Mouse (Mus musculus) heart, embryonic 15.5 days (tissue): ENCODE measurements at regions not wholly inside any gene's neighbourhood (a gene's known extent, or its start where the extent isn't known, plus 50 kb on each side); places are given as distances from the start of the nearest gene placed in this dataset.

Experiments
- ATAC-seq: fragments of 200-750 bp; cut with Nextera tagmentation; replicated peaks from 2 replicates; pipeline ENCODE4 v1.8.0; 2017; ENCODE audit warnings: low read depth, moderate TSS enrichment; ENCODE audit not compliant: insufficient number of reproducible peaks, insufficient read depth, low FRiP score
- H3K27ac ChIP-seq: fragments of 300-500 bp; sonication (generic); 2 replicates; pipeline ENCODE4 v1.5.1; 2015; ENCODE audit warnings: mild to moderate bottlenecking, inconsistent platforms
- H3K27me3 ChIP-seq: fragments of 300-500 bp; sonication (generic); 2 replicates; pipeline ENCODE4 v1.6.1; 2015; ENCODE audit warnings: inconsistent platforms
- H3K36me3 ChIP-seq: fragments of 300-500 bp; sonication (generic); 2 replicates; pipeline ENCODE4 v1.6.1; 2015; ENCODE audit warnings: mild to moderate bottlenecking, inconsistent platforms
- H3K4me1 ChIP-seq: fragments of 300-500 bp; sonication (generic); replicated peaks from 2 replicates; pipeline ENCODE4 v1.6.1; 2015; ENCODE audit warnings: inconsistent platforms
- H3K4me2 ChIP-seq: fragments of 300-500 bp; sonication (generic); 2 replicates; pipeline ENCODE4 v1.6.1; 2015; ENCODE audit warnings: inconsistent platforms, mild to moderate bottlenecking, moderate library complexity
- H3K4me3 ChIP-seq: fragments of 300-500 bp; sonication (generic); 2 replicates; pipeline ENCODE4 v1.5.1; 2015; ENCODE audit warnings: mild to moderate bottlenecking, inconsistent platforms
- H3K9ac ChIP-seq: fragments of 300-500 bp; sonication (generic); 2 replicates; pipeline ENCODE4 v1.6.1; 2015; ENCODE audit warnings: mild to moderate bottlenecking, inconsistent platforms
- H3K9me3 ChIP-seq: fragments of 300-500 bp; sonication (generic); replicated peaks from 2 replicates; pipeline ENCODE4 v1.6.1; 2016; ENCODE audit warnings: inconsistent platforms
- WGBS: fragments of 180-500 bp; shearing (Covaris S2); methylation state at CpG from one replicate; pipeline ENCODE4 v1.1.7; 2015; ENCODE audit warnings: mixed read lengths; 5-methylcytosine and 5-hydroxymethylcytosine counted together

DNA sequence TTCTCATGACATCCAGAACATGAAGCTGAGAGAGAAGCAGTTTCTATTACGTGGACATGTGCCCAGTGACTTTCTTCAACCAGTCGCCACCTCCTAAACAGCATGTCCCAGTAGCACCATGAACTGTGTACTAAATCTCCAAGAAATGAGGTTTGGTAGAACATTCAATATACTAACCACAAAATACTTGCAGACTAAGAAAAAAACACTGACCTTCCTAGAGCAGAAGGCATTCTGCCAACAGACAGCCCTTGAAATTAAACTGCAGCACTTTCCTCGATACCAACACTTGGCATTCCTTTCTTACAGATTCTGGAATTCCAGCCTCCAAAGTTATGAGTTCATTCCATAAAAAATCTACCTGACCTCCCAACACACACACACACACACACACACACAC lies 166.6 kb downstream of the Atp6ap1l start:
- 49% methylated on average over 3 of the region's 3 CpGs for WGBS
- no peak for ATAC-seq

DNA sequence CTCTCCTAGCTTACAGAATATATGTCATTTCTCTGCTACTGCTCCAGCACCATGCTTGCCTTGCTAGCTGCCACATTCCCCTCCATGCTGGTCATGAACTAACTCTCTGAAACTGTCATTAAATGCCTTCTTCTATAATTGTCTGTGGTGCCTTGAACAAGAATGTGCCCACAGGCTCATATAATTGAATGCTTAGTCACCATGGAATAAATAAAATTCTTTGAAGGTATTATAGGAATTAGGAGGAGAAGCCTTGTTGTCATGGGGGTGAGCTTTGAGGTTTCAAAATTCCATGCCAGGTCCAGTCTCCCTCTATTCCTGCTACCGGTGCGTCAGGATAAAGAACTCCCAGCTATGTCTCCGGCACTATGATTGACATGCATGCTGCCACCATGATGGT lies 171.9 kb downstream of the Atp6ap1l start:
- no peak for ATAC-seq
- 91% methylated on average over 3 of the region's 3 CpGs for WGBS
- H3K36me3 ChIP-seq, result no peaks in the 10 kb centered on the region
- H3K4me2 ChIP-seq, result no peak overlapping the region
- no peak overlapping the region for H3K9ac ChIP-seq
- H3K27me3 ChIP-seq, result no peaks in the 10 kb centered on the region
- H3K27ac ChIP-seq, result no peak overlapping the region
- H3K9me3 ChIP-seq, result no peaks in the 10 kb centered on the region
- no peak overlapping the region for H3K4me3 ChIP-seq
- H3K4me1 ChIP-seq, result no peaks in the 10 kb centered on the region; the same call in 1 of the 2 replicates

More for the DNA sequence above, 166.6 kb downstream of the Atp6ap1l start:
- no peaks in the 10 kb centered on the region for H3K9me3 ChIP-seq
- H3K4me3 ChIP-seq, result no peak overlapping the region
- H3K9ac ChIP-seq, result no peak overlapping the region
- H3K27me3 ChIP-seq, result no peaks in the 10 kb centered on the region
- no peaks in the 10 kb centered on the region for H3K36me3 ChIP-seq
- peak overlapping the region; percentile 55 for H3K27ac ChIP-seq
- H3K4me1 ChIP-seq, result peaks cover 3% of the 10 kb centered on the region; the same call in 1 of the 2 replicates
- no peak overlapping the region for H3K4me2 ChIP-seq

DNA sequence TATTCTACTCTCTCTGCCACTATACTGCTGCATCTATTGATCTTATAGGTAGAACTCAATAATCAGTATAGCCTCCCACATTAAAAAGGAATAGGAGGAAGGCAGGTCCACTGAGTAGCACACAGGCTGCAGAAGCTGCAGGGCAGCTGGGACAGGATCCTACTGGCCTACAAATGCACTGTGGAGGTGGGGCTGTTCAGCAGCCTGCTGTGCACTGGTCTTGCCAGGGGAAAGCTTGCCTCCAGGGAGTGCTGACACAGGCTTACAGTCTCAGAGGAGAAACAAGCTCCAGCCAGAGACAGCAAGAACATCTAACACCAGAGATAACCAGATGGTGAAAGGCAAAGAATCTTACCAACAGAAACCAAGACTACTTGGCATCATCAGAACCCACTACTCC lies 176.1 kb downstream of the Atp6ap1l start:
- Histone ChIP-seq H3K4me2 (no peak overlapping the region), H3K9ac (no peak overlapping the region), H3K36me3 (no peaks in the 10 kb centered on the region), H3K4me1 (peaks cover 6% of the 10 kb centered on the region; the same call in 1 of the 2 replicates), H3K27me3 (no peaks in the 10 kb centered on the region), H3K4me3 (no peak overlapping the region), H3K27ac (no peak overlapping the region), H3K9me3 (no peaks in the 10 kb centered on the region)
- no peak for ATAC-seq

DNA sequence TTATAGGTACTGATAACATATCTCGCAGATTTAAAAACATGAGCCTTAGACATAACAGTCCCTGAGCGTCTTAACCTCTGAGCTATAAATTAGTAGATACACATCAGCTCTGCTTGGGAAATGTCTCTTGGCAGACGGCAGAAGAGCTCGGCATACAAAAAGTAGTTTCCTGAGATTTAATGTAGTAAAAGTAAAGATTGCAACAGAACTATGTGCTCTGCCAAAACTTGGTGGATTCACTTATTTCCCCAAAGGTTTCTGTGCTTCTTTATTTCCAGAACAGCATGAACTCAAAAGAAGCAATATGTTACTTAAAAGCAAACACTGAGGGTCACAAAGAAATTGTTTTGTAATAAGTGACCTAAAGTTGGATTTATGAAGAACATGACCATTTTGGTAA lies 177.3 kb downstream of the Atp6ap1l start:
- ATAC-seq, result no peak
- no peak overlapping the region for H3K4me3 ChIP-seq
- H3K9ac ChIP-seq, result no peak overlapping the region
- no peaks in the 10 kb centered on the region for H3K36me3 ChIP-seq
- no peaks in the 10 kb centered on the region for H3K27me3 ChIP-seq
- 64% methylated on average over 4 of the region's 4 CpGs for WGBS
- H3K4me2 ChIP-seq, result no peak overlapping the region
- no peak overlapping the region for H3K27ac ChIP-seq
- H3K9me3 ChIP-seq, result no peaks in the 10 kb centered on the region
- H3K4me1 ChIP-seq, result peaks cover 6% of the 10 kb centered on the region; the same call in 1 of the 2 replicates

DNA sequence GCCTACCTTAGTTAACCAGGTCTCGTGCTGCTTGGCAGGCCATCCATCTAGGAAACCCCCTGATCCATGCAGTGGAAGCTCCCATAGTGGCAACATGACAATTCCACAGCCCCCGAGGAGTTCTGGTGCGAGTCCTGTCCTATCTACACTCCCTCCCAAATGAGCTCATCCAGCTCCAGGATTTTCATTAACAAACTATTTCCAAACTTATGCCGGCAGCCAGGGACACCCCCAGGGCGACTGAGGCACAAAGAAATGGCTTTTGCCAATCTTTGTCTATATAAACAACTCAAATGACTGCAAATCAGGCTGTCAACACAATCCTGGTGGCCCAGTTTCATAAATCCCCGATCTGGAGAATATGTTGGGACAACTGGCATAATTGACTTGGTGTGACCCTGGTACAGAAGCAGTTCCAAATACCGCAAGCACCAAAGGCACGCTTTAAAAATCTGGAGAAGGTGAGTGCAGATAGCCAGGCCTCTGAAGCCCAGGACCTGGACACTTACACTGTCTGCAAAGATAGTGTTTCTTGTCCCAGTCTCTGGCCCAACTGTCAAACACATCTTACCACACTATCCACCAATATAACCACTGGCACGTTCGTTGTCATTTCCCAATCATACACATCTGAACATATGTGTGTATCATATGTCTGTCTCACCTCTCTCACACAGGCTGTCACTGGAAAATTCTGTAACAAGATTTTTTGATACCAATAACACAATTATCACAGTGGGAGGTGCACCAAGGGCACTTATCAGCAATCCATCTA lies 179.9 kb downstream of the Atp6ap1l start:
- peaks cover 6% of the 10 kb centered on the region; the same call in 1 of the 2 replicates for H3K4me1 ChIP-seq
- no peak for ATAC-seq
- no peak overlapping the region for H3K27ac ChIP-seq

DNA sequence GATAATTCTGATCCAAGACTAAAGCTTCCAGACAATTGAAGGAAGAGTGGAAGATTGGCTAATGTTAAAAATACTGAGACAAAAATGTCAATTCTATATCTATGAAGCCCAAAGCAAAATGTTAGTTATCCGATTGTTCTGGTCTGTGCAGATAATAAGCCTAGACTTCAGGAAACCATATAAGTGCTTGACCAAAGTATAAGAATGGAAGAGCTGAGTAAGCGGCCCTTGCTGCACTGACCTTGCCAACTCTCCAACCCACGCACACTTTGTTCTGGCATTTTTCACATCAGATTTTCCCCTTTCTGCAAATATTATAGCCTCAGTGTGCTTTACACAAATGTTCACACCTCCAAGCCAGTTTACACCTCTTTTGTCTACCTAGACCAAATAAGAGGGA lies 180.6 kb downstream of the Atp6ap1l start:
- Histone ChIP-seq H3K27me3 (no peaks in the 10 kb centered on the region), H3K9me3 (no peaks in the 10 kb centered on the region), H3K4me2 (no peak overlapping the region), H3K4me1 (peaks cover 6% of the 10 kb centered on the region; the same call in 1 of the 2 replicates), H3K27ac (no peak overlapping the region), H3K9ac (no peak overlapping the region), H3K36me3 (no peaks in the 10 kb centered on the region), H3K4me3 (no peak overlapping the region)
- peak; percentile 55; the same call in 1 of the 2 replicates for ATAC-seq
- 73% methylated on average over 3 of the region's 3 CpGs for WGBS

More for the DNA sequence above, 179.9 kb downstream of the Atp6ap1l start:
- Histone ChIP-seq H3K36me3 (no peaks in the 10 kb centered on the region), H3K4me2 (no peak overlapping the region), H3K27me3 (no peaks in the 10 kb centered on the region), H3K4me3 (no peak overlapping the region), H3K9me3 (no peaks in the 10 kb centered on the region), H3K9ac (no peak overlapping the region)
- WGBS, result 67% methylated on average over 10 of the region's 10 CpGs

DNA sequence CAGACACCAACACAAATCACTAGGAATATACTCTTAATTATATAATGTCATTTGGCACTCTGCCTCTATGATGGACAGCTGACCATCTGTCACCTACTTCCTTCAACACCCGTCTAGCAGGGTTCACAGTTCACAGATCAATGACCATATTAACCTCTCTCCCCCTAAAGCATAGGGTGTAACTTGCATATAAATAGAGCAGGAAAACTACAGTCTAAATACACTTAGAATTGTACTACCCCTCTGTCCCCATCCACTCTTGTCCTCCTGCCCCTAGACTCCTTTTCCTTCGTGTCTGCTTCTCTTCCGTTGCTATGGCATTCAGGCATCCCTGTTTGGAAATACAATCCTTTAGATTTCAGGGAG lies 181.6 kb downstream of the Atp6ap1l start:
- Histone ChIP-seq H3K4me1 (0 out of 2 replicates have a peak, but pooled peaks cover 6% of the 10 kb centered on the region), H3K4me3 (no peak overlapping the region), H3K36me3 (no peaks in the 10 kb centered on the region), H3K27me3 (no peaks in the 10 kb centered on the region), H3K9ac (no peak overlapping the region), H3K9me3 (no peaks in the 10 kb centered on the region), H3K4me2 (no peak overlapping the region), H3K27ac (no peak overlapping the region)
- WGBS, result 70% methylated on average over 3 of the region's 3 CpGs
- ATAC-seq, result no peak

DNA sequence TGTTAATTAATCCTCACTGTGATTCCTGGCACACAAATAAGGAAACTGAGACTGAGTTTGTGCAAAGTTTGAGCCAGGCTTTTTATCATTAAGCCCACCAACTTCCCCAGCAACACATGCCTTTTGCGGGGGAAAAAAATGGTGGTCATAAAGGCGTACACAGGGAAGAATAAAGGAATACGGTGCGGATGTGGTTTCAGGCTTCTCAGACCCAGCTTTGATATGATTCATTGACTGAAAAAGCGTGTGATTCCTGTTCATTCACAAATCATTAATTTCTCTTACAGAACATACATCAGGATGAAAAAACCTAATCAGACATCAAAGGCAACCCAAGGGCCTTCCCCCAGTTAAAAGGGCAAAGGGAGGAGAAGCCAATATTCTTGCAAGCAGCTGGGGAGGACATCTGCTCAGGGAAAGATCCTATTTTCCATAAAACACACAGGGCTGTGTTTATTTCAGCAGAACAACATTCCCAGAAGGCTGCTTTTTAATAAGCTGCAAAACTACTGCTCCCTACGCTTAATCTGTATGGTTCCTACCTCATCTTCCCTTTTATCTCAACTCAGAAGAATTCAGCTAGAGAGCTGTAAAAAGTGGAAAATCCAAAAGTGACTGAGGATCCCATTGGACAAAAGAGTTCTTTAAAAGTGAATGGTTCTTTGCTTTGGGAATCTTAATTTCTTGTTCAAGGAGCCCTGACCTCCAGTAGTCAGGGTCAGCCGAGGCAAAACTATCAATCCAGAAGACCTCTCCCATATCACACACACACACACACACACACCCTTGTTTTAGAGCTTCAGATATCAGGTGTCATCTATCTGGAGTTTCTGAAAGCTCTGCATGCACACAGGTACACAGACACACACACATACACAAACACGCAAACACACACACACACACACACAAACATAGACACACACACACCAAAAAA lies 182.3 kb downstream of the Atp6ap1l start:
- Histone ChIP-seq H3K9ac (no peak overlapping the region), H3K36me3 (no peaks in the 10 kb centered on the region), H3K4me3 (no peak overlapping the region), H3K27me3 (no peaks in the 10 kb centered on the region), H3K4me2 (no peak overlapping the region), H3K27ac (no peak overlapping the region), H3K9me3 (no peaks in the 10 kb centered on the region), H3K4me1 (0 out of 2 replicates have a peak, but pooled peaks cover 6% of the 10 kb centered on the region)
- no peak for ATAC-seq
- 78% methylated on average over 8 of the region's 8 CpGs for WGBS

DNA sequence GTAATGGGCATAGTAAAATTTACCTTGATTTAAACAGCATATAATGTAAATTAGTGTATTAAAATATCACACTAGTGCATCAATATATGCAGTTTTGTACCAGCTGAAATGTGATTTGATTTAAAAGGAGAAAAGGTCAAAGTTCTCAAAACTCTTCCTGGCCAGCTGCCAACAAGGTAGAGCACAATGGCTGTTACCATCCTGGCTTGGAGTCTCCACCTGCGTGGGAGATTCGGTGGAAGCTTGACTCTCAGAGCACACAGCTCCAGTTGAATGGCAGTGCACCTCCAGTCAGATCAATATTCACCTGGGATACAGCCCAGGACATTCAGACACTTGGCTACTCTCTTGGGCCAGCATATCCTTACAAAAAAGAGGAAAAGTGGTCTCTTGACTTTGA lies 220.8 kb downstream of the Atp6ap1l start:
- Histone ChIP-seq H3K9ac (no peak overlapping the region), H3K36me3 (no peaks in the 10 kb centered on the region), H3K4me2 (no peak overlapping the region), H3K4me1 (no peaks in the 10 kb centered on the region), H3K27me3 (no peaks in the 10 kb centered on the region), H3K27ac (no peak overlapping the region), H3K9me3 (no peaks in the 10 kb centered on the region), H3K4me3 (no peak overlapping the region)
- no peak for ATAC-seq
- WGBS, result 82% methylated on average over 2 of the region's 2 CpGs

DNA sequence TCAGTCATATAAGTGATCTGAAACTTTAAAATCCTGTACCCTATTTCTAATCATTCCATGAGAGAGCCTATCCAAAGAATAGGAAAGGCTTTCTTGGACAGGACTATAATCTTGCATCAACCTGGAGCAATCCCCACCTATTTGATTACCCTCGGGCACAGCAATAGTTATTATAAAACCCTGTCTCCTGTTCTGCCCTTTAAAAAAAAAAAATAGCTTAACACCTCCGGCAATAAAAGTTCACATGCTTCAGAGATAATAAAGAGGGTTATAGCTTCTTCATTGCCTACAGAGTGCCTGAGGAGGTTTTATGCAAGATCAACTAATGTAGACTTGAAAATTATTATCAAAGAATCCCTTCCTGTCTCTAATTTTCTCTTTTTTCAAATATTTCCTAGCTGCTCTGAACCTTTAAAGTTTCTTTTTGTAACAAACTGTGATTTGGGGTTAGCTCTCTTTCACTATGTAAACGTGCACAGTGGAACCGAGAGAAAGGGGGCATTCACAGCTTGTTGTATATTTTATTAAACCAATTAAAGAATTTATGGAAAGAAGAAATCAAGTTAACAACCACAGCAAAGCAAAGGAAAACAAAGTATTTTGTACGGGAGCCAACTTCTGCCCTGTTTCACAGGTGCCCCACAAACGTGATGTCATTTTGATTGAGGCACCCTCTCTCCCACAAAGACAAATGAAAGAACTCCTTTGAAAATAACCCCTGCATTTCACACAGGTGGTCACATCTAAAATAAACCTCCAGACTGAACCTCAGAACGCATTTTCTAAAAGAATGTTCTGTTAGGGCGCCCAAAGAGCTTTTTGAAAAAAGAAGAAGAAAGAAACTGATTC lies 225.8 kb downstream of the Atp6ap1l start:
- Histone ChIP-seq H3K4me2 (no peak overlapping the region), H3K4me1 (no peaks in the 10 kb centered on the region), H3K9ac (no peak overlapping the region), H3K27ac (no peak overlapping the region), H3K27me3 (no peaks in the 10 kb centered on the region), H3K9me3 (no peaks in the 10 kb centered on the region), H3K36me3 (no peaks in the 10 kb centered on the region), H3K4me3 (no peak overlapping the region)
- 66% methylated on average over 8 of the region's 8 CpGs for WGBS
- ATAC-seq, result no peak

DNA sequence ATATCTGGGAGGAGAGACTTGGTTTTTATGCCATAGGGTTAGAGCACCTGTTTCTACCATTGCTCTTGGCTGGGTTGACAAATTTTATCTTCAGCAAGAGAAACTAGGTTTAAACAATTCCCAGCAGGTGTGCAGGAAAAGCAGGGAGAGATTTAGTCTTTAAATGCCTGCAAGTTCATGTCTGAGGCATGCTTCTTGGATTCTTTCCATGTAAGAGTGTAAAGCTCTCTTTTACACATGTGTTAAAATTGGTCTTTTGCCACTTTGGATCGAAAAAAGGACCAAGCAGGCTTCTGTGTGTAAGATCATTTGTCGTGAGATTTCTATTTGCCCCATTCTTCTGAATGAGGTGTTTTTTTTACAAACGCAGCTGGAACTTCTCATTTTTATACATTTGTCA lies 231.3 kb downstream of the Atp6ap1l start:
- Histone ChIP-seq H3K4me3 (no peak overlapping the region), H3K9me3 (no peaks in the 10 kb centered on the region), H3K9ac (no peak overlapping the region), H3K27ac (no peak overlapping the region), H3K36me3 (no peaks in the 10 kb centered on the region), H3K4me1 (no peaks in the 10 kb centered on the region), H3K4me2 (no peak overlapping the region), H3K27me3 (no peaks in the 10 kb centered on the region)
- WGBS, result 61% methylated on average over 3 of the region's 3 CpGs
- ATAC-seq, result no peak
